Mouse (Mus musculus) heart, embryonic 10.5 days (tissue): Measurements from ENCODE around the gene Pou2af1. TPM values are rescaled to one million over a fixed set of nuclear protein-coding genes. Genes with fewer than 3 reads are reported as not detected.

Source experiments
- DNase-seq: peaks from one replicate; pipeline ENCODE4 v3.0.0-alpha.2; 2017; ENCODE audit warnings: low spot score
- H3K27ac ChIP-seq: fragments of 300-500 bp; sonication (generic); 2 replicates; pipeline ENCODE4 v1.5.1; 2016; ENCODE audit warnings: mild to moderate bottlenecking
- H3K27me3 ChIP-seq: fragments of 300-500 bp; sonication (generic); 2 replicates; pipeline ENCODE4 v1.6.1; 2016; ENCODE audit warnings: mild to moderate bottlenecking; ENCODE audit not compliant: poor library complexity, insufficient read depth, severe bottlenecking
- H3K36me3 ChIP-seq: fragments of 300-500 bp; sonication (generic); 2 replicates; pipeline ENCODE4 v1.6.1; 2016; ENCODE audit warnings: mild to moderate bottlenecking, moderate library complexity
- H3K4me1 ChIP-seq: fragments of 300-500 bp; sonication (generic); 2 replicates; pipeline ENCODE4 v1.6.1; 2016; ENCODE audit warnings: mild to moderate bottlenecking
- H3K4me3 ChIP-seq: fragments of 300-500 bp; sonication (generic); 2 replicates; pipeline ENCODE4 v1.5.1; 2016; ENCODE audit warnings: mild to moderate bottlenecking, moderate library complexity
- H3K9me3 ChIP-seq: fragments of 300-500 bp; sonication (generic); 2 replicates; pipeline ENCODE4 v1.6.1; 2016; ENCODE audit warnings: mild to moderate bottlenecking, moderate library complexity
- WGBS: fragments of 180-500 bp; shearing (Covaris S2); methylation state at CpG from one replicate; pipeline ENCODE4 v1.1.7; 2016; 5-methylcytosine and 5-hydroxymethylcytosine counted together
- polyA plus RNA-seq: library from polyadenylated mRNA; unstranded; fragments of >200 nt; fragmentation: Nextera tagmentation; extraction: Ambion mirVana; gene quantifications from 2 replicates; pipeline ENCODE4 v1.2.1, GENCODE M21; 2016

Pou2af1 gene
- polyA plus RNA-seq: 0.08 TPM in 1 of 2 replicates, not detected in the other

DNA sequence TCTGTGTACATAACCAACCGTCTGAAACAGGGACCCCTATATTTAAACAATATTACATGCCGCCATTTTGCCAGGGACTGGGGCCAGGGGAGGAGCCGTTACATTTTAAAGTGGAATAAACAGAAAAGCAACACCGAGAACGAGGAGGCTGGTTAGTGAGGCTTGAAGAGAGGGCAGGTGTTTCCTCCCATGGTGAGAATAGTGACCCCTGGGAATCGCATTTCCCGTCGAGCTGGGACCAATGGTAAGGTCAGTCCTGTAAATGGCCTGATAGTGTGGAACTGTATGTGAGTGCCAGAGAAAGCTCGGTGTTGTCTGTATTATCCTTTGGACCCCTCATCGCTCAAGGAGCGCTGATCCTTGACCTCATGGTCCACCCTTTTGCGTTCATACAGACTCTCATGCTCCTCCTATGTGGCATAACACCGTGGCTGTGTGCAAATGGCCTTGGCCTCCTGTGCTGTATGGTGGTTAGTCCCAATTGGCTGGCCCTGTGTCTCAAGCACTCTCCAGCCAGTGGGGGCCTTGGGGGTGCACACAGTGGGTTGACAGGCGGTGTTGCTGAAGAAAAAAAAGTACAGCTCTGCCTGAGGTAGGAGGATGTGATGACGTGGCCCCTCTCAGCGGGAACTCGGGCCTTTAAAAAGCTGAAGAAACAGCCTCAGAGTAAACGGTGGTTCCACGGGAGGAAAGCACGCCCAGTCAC, at the start of gene Pou2af1:
Gene Pou2af1 (plus strand): TSS at position 686 of the 706 bp plus-strand sequence.
- Histone ChIP-seq H3K9me3 (no peaks in the 10 kb centered on the region), H3K4me1 (no peaks in the 10 kb centered on the region), H3K27me3 (no peaks in the 10 kb centered on the region), H3K4me3 (no peak within 1 kb of the TSS), H3K27ac (no peak within 1 kb of the TSS), H3K36me3 (no peaks in the 10 kb centered on the region)
- 73% methylated on average over 20 of the region's 20 CpGs for WGBS
- DNase-seq: no peak

GRCm38 (mm10) chr9:51163989-51164388, 49.5 kb upstream of the Pou2af1 start:
- no peak overlapping the region for H3K4me3 ChIP-seq
- H3K27ac ChIP-seq: no peak overlapping the region
- H3K9me3 ChIP-seq: no peaks in the 10 kb centered on the region
- DNase-seq: no peak
- H3K27me3 ChIP-seq: peaks cover 17% of the 10 kb centered on the region
- WGBS: 73% methylated on average over 5 of the region's 5 CpGs
- 0 out of 2 replicates have a peak, but pooled peaks cover 5% of the 10 kb centered on the region for H3K4me1 ChIP-seq
- H3K36me3 ChIP-seq: no peaks in the 10 kb centered on the region

- DNase-seq: no peak
- Histone ChIP-seq H3K27ac (no peak within 1 kb of the TSS), H3K27me3 (peaks cover 7% of the 10 kb centered on the region), H3K4me1 (0 out of 2 replicates have a peak, but pooled peaks cover 5% of the 10 kb centered on the region), H3K36me3 (no peaks in the 10 kb centered on the region), H3K4me3 (no peak within 1 kb of the TSS), H3K9me3 (no peaks in the 10 kb centered on the region)
- 52% methylated on average over 6 of the region's 6 CpGs for WGBS
These were observed 48.0 kb upstream of the Pou2af1 start, which contains the start of gene Gm32742 for GRCm38 (mm10) chr9:51165312-51166180. Gene Gm32742, minus strand, starts transcription at chr9:51165517.

DNA sequence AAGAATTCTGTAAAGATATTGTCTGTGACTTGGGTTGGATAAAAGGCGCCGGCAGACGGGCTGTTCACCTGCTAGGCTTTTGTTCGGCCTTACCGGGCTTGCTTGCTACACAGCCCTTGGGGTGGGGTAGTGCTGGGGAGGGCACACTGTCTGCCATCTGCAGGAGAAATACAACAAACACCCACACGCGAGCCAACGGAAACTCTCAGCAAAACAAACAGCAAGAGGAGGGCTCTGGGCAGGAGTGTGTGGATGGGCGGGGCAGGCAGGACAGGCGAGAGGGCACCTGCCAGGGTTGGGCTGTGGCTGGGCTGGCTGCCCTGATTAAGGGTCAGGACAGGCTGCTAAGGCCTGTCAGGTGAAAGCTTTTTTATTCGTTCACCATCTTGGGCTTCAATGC, 45.6 kb upstream of the Pou2af1 start:
- whole genome bisulfite sequencing: 60% methylated on average over 11 of the region's 11 CpGs
- H3K36me3 ChIP-seq: no peaks in the 10 kb centered on the region
- no peak for DNase-seq
- no peak overlapping the region for H3K27ac ChIP-seq
- no peaks in the 10 kb centered on the region for H3K9me3 ChIP-seq
- H3K4me3 ChIP-seq: no peak overlapping the region
- 0 out of 2 replicates have a peak, but pooled peaks cover 5% of the 10 kb centered on the region for H3K4me1 ChIP-seq
- H3K27me3 ChIP-seq: no peaks in the 10 kb centered on the region; the same call in 1 of the 2 replicates

DNA sequence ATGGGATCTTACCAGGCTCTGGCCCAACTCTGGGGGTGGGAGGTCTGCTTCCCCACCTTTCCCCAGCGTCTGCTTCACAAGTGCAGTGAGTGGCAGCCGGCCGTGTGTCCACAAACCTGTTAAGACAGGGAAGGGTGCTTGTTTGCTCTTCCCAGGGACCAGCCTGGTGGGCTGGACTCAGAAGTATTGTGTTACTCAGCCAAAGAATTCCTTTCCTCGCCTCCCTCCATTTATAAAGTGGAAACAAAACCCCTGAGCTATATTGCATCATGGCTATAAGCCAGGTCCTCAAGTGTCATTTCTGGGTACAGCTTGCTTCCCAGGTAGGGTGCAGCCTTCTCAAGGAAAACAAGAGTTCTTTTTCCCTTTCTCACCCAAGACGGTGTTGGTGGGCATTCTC, 44.8 kb upstream of the Pou2af1 start:
- Histone ChIP-seq H3K27me3 (no peaks in the 10 kb centered on the region; the same call in 1 of the 2 replicates), H3K4me1 (0 out of 2 replicates have a peak, but pooled peaks cover 5% of the 10 kb centered on the region), H3K36me3 (no peaks in the 10 kb centered on the region), H3K9me3 (no peaks in the 10 kb centered on the region), H3K4me3 (no peak overlapping the region), H3K27ac (no peak overlapping the region)
- 61% methylated on average over 5 of the region's 5 CpGs for WGBS
- DNase-seq: no peak

- Histone ChIP-seq H3K27ac (no peak overlapping the region), H3K9me3 (no peaks in the 10 kb centered on the region), H3K36me3 (no peaks in the 10 kb centered on the region), H3K4me1 (0 out of 2 replicates have a peak, but pooled peaks cover 5% of the 10 kb centered on the region), H3K27me3 (no peaks in the 10 kb centered on the region; the same call in 1 of the 2 replicates), H3K4me3 (no peak overlapping the region)
- no peak for DNase-seq
- 81% methylated on average over 7 of the region's 7 CpGs for WGBS
These were observed 44.4 kb upstream of the Pou2af1 start for GRCm38 (mm10) chr9:51169133-51169532.

GRCm38 (mm10) chr9:51170298-51170697, 43.2 kb upstream of the Pou2af1 start:
- H3K4me3 ChIP-seq: no peak overlapping the region
- DNase-seq: no peak
- no peak overlapping the region for H3K27ac ChIP-seq
- WGBS: 56% methylated on average over 6 of the region's 6 CpGs
- H3K9me3 ChIP-seq: no peaks in the 10 kb centered on the region
- H3K27me3 ChIP-seq: no peaks in the 10 kb centered on the region; the same call in 1 of the 2 replicates
- H3K36me3 ChIP-seq: no peaks in the 10 kb centered on the region
- 0 out of 2 replicates have a peak, but pooled peaks cover 5% of the 10 kb centered on the region for H3K4me1 ChIP-seq

GRCm38 (mm10) chr9:51174890-51175464, 38.5 kb upstream of the Pou2af1 start:
- H3K27ac ChIP-seq: no peak overlapping the region
- H3K4me3 ChIP-seq: no peak overlapping the region
- H3K27me3 ChIP-seq: no peaks in the 10 kb centered on the region
- no peak for DNase-seq
- no peaks in the 10 kb centered on the region for H3K36me3 ChIP-seq
- 62% methylated on average over 8 of the region's 8 CpGs for WGBS
- H3K9me3 ChIP-seq: no peaks in the 10 kb centered on the region
- no peaks in the 10 kb centered on the region for H3K4me1 ChIP-seq

DNA sequence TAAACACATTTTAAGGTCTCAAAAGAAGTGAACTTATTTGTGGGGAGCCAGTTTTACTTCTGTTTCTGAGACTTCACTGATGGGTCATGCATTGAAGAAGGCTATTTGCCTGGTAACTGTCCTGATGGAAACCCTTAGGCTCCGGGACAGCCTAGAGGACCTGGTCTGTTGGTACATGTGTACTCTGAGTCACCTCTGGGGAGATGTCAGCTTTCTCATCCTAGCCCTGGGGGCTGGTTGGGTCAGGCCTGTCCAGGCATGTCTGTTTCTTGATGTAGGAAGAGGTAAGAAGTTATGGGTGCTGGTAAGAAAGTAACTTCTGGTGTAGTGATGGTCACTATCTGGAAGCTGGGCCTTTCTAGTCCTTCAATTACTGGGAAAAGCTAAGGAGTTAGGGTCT, 37.8 kb upstream of the Pou2af1 start:
- no peaks in the 10 kb centered on the region for H3K9me3 ChIP-seq
- H3K27ac ChIP-seq: no peak overlapping the region
- H3K4me3 ChIP-seq: no peak overlapping the region
- no peaks in the 10 kb centered on the region for H3K4me1 ChIP-seq
- no peaks in the 10 kb centered on the region for H3K27me3 ChIP-seq
- DNase-seq: no peak
- WGBS: 94% methylated on average over 1 of the region's 1 CpGs
- H3K36me3 ChIP-seq: no peaks in the 10 kb centered on the region

- Histone ChIP-seq H3K4me3 (no peak overlapping the region), H3K27me3 (no peaks in the 10 kb centered on the region), H3K27ac (no peak overlapping the region), H3K4me1 (no peaks in the 10 kb centered on the region), H3K9me3 (no peaks in the 10 kb centered on the region), H3K36me3 (no peaks in the 10 kb centered on the region)
- no peak for DNase-seq
- WGBS: 86% methylated on average over 1 of the region's 1 CpGs
These were observed 35.2 kb upstream of the Pou2af1 start for GRCm38 (mm10) chr9:51178297-51178696.

DNA sequence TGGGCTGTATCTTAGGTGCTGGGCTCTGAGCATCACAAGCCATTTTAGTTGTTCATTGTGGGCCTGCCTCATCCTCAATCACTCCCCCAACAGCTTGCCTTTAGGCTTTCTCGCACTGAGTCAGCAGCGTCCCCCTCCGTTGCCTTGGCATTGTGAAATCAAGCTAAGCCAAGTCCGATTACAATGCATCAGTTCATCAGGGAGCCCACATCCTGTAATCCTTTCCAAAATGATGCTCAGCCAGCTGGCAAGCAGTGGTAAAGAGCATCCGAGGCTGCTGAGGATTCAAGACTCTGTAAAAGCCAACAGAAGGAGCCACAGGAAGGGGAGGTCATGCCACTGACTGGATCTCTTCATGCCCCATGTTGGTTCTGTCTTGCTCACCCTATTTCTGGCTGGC, 32.9 kb upstream of the Pou2af1 start:
- 82% methylated on average over 5 of the region's 5 CpGs for WGBS

GRCm38 (mm10) chr9:51182716-51183710, 30.5 kb upstream of the Pou2af1 start:
- H3K4me1 ChIP-seq: no peaks in the 10 kb centered on the region
- no peaks in the 10 kb centered on the region for H3K36me3 ChIP-seq
- no peaks in the 10 kb centered on the region for H3K9me3 ChIP-seq
- no peak overlapping the region for H3K27ac ChIP-seq
- no peaks in the 10 kb centered on the region for H3K27me3 ChIP-seq
- 78% methylated on average over 15 of the region's 15 CpGs for WGBS
- DNase-seq: no peak
- no peak overlapping the region for H3K4me3 ChIP-seq

More for the DNA sequence above, 32.9 kb upstream of the Pou2af1 start:
- H3K27ac ChIP-seq: no peak overlapping the region
- no peaks in the 10 kb centered on the region for H3K4me1 ChIP-seq
- H3K36me3 ChIP-seq: no peaks in the 10 kb centered on the region
- DNase-seq: no peak
- H3K9me3 ChIP-seq: no peaks in the 10 kb centered on the region
- H3K27me3 ChIP-seq: no peaks in the 10 kb centered on the region
- H3K4me3 ChIP-seq: no peak overlapping the region
